Mouse (Mus musculus) left cerebral cortex, adult 9 months (tissue): Measurements from ENCODE around the gene Cap1.

Source experiments
- DNase-seq, 2 experiments: peaks; one replicate each; pipeline ENCODE4 v3.0.0; 2022; ENCODE audit warnings: low spot score in 2 of 2

Cap1 gene

GRCm38 (mm10) chr4:122885768-122886578 lies at the start of gene Cap1:
Gene Cap1, minus strand, starts transcription at chr4:122886056.
- DNase-seq = peak; percentile 98 to 99

GRCm38 (mm10) chr4:122933857-122934256 lies 48.0 kb upstream of the Cap1 start:
- DNase-seq = no peak

- DNase-seq = no peak
Measured at GRCm38 (mm10) chr4:122933051-122933591, 47.3 kb upstream of the Cap1 start.

GRCm38 (mm10) chr4:122932239-122932978 lies 46.6 kb upstream of the Cap1 start:
- DNase-seq = no peak

GRCm38 (mm10) chr4:122930939-122931590 lies 45.2 kb upstream of the Cap1 start:
- no peak for DNase-seq

GRCm38 (mm10) chr4:122923392-122924344 lies 37.8 kb upstream of the Cap1 start:
- DNase-seq = no peak

GRCm38 (mm10) chr4:122922841-122923240 lies 37.0 kb upstream of the Cap1 start:
- no peak for DNase-seq

GRCm38 (mm10) chr4:122915985-122916384 lies 30.1 kb upstream of the Cap1 start:
- DNase-seq = no peak

GRCm38 (mm10) chr4:122914186-122914585 lies 28.3 kb upstream of the Cap1 start:
- no peak for DNase-seq

- no peak for DNase-seq
Measured at GRCm38 (mm10) chr4:122912613-122913012, 26.8 kb upstream of the Cap1 start.

- no peak for DNase-seq
Measured at GRCm38 (mm10) chr4:122910577-122910976, 24.7 kb upstream of the Cap1 start.

GRCm38 (mm10) chr4:122909572-122910189 lies 23.8 kb upstream of the Cap1 start:
- peak in 1 of 2 experiments; percentile 71 for DNase-seq

- DNase-seq = no peak
Measured at GRCm38 (mm10) chr4:122905359-122905758, 19.5 kb upstream of the Cap1 start.

GRCm38 (mm10) chr4:122903709-122904108 lies 17.9 kb upstream of the Cap1 start:
- no peak for DNase-seq

- DNase-seq = no peak
Measured at GRCm38 (mm10) chr4:122902156-122902555, 16.3 kb upstream of the Cap1 start.

GRCm38 (mm10) chr4:122898313-122898712 lies 12.5 kb upstream of the Cap1 start:
- DNase-seq = peak in 1 of 2 experiments; percentile 83

GRCm38 (mm10) chr4:122897750-122898149 lies 11.9 kb upstream of the Cap1 start:
- DNase-seq = no peak

- DNase-seq = no peak
Measured at GRCm38 (mm10) chr4:122892157-122892556, 6.3 kb upstream of the Cap1 start.

GRCm38 (mm10) chr4:122891597-122891996 lies 5.7 kb upstream of the Cap1 start:
- no peak for DNase-seq

GRCm38 (mm10) chr4:122890881-122891481 lies 5.1 kb upstream of the Cap1 start:
- peak in 1 of 2 experiments; percentile 87 for DNase-seq
